Mouse (Mus musculus): ENCODE measurements around the gene Naga. TPM values are rescaled to one million over a fixed set of nuclear protein-coding genes. Genes with fewer than 3 reads are reported as not detected.

Naga gene
- total and polyA plus RNA-seq, 3 experiments: 17.7 to 28.2 (median 18.7) TPM

GRCm38 (mm10) chr15:82354126-82354945 is 15.6 kb upstream of the Naga start, which contains the start of gene Ndufa6:
TSS of gene Ndufa6 (minus strand) at chr15:82354322.
- peak; percentile 97 for DNase-seq (ENCODE audit: extremely low read depth)
- peaks cover 13 to 26% of the 10 kb centered on the region in 2 experiments for H3K36me3 ChIP-seq (replicated peaks in 1 of 2; ENCODE audit: control insufficient read depth in 1 of 2, insufficient read depth in 1 of 2, low read length in 1 of 2)
- in situ Hi-C loops (cut with MboI; ENCODE audit: low pct_ligation_motif_present, low pct_unique_long_range_greater_than_20kb, low sequenced_read_pairs): loop anchor here (10.0 kb wide), 1 partner anchor 60 kb away; no protein-coding TSS in a partner anchor
- peaks cover 0 to 22% of the 10 kb centered on the region in 2 experiments; a peak in 2 of 4 replicates for H3K4me1 ChIP-seq (ENCODE audit: control insufficient read depth in 1 of 2, insufficient read depth in 2 of 2)
- peaks cover 2% of the 10 kb centered on the region for H3K9me3 ChIP-seq (replicated peaks; ENCODE audit: low read length)
- peak within 1 kb of the TSS; percentile 89 to 97 (median 96) for H3K4me3 ChIP-seq (replicated peaks in 1 of 3; ENCODE audit: low read depth in 2 of 3, low read length in 2 of 3, poor library complexity in 1 of 3)
- no peaks in the 10 kb centered on the region for H3K27me3 ChIP-seq (replicated peaks)
- peak within 1 kb of the TSS; percentile 68 for H3K4me2 ChIP-seq (ENCODE audit: insufficient read depth, low read depth, poor library complexity, severe bottlenecking)
- TF ChIP-seq MAX (IDR thresholded peaks at IDR 0.05; ENCODE audit: low read length) (peak; percentile 59; the same call in 1 of the 2 replicates), TCF12 (IDR thresholded peaks at IDR 0.05; ENCODE audit: low read depth, low read length) (peak; percentile 99), RAD21 (IDR thresholded peaks at IDR 0.05; ENCODE audit: low read depth, low read length) (peak; percentile 65), ZKSCAN1 (IDR thresholded peaks at IDR 0.05; ENCODE audit: borderline replicate concordance, low read depth, low read length) (no peak), MXI1 (IDR thresholded peaks at IDR 0.05; ENCODE audit: low read depth, low read length) (peak; percentile 64; the same call in 1 of the 2 replicates), MEF2A (IDR thresholded peaks at IDR 0.05; ENCODE audit: borderline replicate concordance, low read depth, low read length) (peak; percentile 71; the same call in 1 of the 2 replicates), NRF1 (IDR thresholded peaks at IDR 0.05; ENCODE audit: low read depth, low read length) (peak; percentile 99), KAT2A (IDR thresholded peaks at IDR 0.05; ENCODE audit: insufficient replicate concordance, low read length) (0 out of 2 replicates have a peak, but pooled peaks have one; percentile 59), ELF1 (IDR thresholded peaks at IDR 0.05; ENCODE audit: low read depth, low read length) (peak; percentile 69), ETS1 (conservative IDR thresholded peaks at IDR 0.05; ENCODE audit: low read depth, low read length) (no peak), NELFE (IDR thresholded peaks at IDR 0.05; ENCODE audit: low read depth, low read length) (peak; percentile 97), PAX5 (IDR thresholded peaks at IDR 0.05; ENCODE audit: low read length) (no peak), IRF4 (IDR thresholded peaks at IDR 0.05; ENCODE audit: low read depth, low read length) (peak; percentile 59; the same call in 1 of the 2 replicates), SMC3 (IDR thresholded peaks at IDR 0.05; ENCODE audit: low read depth, low read length) (peak; percentile 93), USF2 (conservative IDR thresholded peaks at IDR 0.05; ENCODE audit: low read depth, low read length) (no peak), POLR2A (IDR thresholded peaks at IDR 0.05; ENCODE audit: low read depth, low read length) (peak; percentile 96), BHLHE40 (IDR thresholded peaks at IDR 0.05; ENCODE audit: low read depth, low read length) (peak; percentile 92), EP300 (IDR thresholded peaks at IDR 0.05; ENCODE audit: low read length) (no peak), UBTF (IDR thresholded peaks at IDR 0.05; ENCODE audit: low read depth, low read length) (0 out of 2 replicates have a peak, but pooled peaks have one; percentile 33), MYC (IDR thresholded peaks at IDR 0.05; ENCODE audit: low read depth, low read length) (peak; percentile 28; the same call in 1 of the 2 replicates), CTCF (conservative IDR thresholded peaks at IDR 0.05 in 1 of 2, IDR thresholded peaks at IDR 0.05 in 1 of 2; ENCODE audit: low read depth in 2 of 2, low read length in 2 of 2) (peak in 1 of 2 experiments; percentile 97; a peak in 3 of 4 replicates), SIN3A (IDR thresholded peaks at IDR 0.05; ENCODE audit: low read length) (peak; percentile 69), HCFC1 (IDR thresholded peaks at IDR 0.05; ENCODE audit: low read depth, low read length) (peak; percentile 73), ZMIZ1 (IDR thresholded peaks at IDR 0.05; ENCODE audit: low read depth, low read length) (peak; percentile 90), TBP (conservative IDR thresholded peaks at IDR 0.05; ENCODE audit: low read depth, low read length) (peak; percentile 84), POLR2AphosphoS2 (IDR thresholded peaks at IDR 0.05; ENCODE audit: low read depth, low read length) (peak; percentile 76; the same call in 1 of the 2 replicates)
- peak within 1 kb of the TSS; percentile 87 for H3K9ac ChIP-seq (ENCODE audit: insufficient read depth, low read depth)
- dilution Hi-C loops (cut with MboI; ENCODE audit: extremely low pct_ligation_motif_present, extremely low pct_unique_long_range_greater_than_20kb, low sequenced_read_pairs): no loop called here
- H3K79me2 ChIP-seq (replicated peaks; ENCODE audit: control insufficient read depth, extremely low read depth, insufficient read depth, poor library complexity, severe bottlenecking): peaks cover 13% of the 10 kb centered on the region
- H3K27ac ChIP-seq (ENCODE audit: insufficient read depth, low read depth): 0 out of 2 replicates have a peak within 1 kb of the TSS, but pooled peaks have one; percentile 27
